Mouse (Mus musculus): Measurements from ENCODE around the gene Spry2.

Gene Spry2

DNA sequence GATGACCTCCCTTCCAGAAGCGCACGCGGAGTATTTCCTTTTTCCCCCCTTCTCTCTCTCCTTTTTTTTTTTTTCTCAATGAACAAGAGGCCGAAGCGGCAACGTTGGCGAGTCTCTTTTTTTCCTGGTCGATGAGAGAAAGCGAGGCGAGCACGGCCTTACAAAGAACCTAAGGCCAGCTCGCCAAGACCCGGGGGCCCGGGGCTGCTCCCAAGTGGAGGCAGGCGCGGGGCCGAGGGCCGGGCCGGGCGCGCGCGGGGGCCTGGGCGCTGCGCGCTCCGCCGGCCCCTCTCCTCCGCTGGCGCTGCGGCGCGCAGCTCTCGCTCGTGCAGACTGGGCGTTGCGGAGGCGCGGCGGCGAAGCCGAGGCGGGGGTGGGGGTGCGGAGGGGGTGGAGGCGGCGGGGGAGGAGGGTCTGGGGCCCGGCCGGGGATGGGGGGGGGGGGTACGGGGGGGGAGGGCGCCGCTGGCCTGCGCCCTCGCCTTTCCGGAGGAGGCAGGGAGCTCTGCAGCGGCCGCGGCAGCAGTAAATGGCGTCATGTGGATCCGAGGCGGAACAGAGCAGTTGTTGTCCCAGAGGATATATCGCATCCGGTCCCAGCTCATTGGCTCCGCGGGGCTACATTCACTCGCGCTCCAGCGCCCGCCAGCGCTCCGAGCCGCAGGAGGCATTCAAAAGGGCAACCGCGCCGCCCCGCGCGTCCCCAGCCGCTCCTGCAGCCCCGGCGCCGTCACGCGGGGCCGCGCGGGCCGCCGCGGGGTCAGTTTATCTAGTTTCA, at the start of gene Spry2:
Gene Spry2 (minus strand): TSS at position 29 of the 778 bp plus-strand sequence.
- in situ Hi-C loops (cut with MboI, MseI) = loop anchor here (25.0 kb wide), 1 partner anchor 1385 kb away; the partner anchor contains the start of gene Rnf219

DNA sequence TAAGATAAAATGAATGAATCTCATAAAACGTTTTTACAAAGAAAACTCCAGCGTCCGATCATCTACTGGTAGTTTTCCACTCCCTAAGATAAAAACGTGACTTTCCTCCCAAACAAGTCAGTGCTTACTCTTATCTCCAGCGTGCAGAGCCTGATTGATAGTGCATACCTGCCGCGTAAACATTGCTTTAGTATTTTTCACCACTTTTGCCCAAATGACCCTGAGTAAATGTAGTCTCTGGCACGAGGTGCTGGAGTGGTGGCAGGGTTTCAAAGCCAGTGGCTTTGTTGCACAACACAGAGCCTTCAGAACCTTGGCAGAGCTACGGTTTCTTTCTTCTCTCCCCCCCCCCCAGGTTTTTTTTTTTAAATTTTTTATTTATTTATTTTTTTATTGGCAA, 44.7 kb upstream of the Spry2 start:
- in situ Hi-C loops (cut with MboI, MseI) = no loop called here

DNA sequence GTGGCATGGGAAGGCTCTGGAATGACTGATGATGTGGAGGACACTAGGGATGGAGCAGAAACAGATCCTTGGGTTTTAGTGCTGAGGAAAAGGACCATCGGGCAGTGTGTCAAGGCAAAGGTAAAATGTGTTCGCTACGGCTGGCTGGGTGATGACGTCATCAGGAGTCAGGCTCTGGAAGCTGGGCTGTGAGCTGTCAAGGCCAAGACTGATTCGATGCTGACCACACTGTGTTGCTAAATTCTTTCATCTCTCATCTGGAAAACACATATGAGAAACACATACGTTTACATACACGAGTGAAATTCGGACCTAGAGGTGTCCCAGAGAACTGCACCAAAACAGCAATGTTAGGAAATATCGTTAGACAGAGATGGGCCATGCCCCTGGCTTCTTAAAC, 30.1 kb upstream of the Spry2 start:
- in situ Hi-C loops (cut with MboI, MseI) = no loop called here

GRCm38 (mm10) chr14:105925305-105925704, 28.7 kb upstream of the Spry2 start:
- in situ Hi-C loops (cut with MboI, MseI) = no loop called here

- in situ Hi-C loops (cut with MboI, MseI) = no loop called here
Measured at GRCm38 (mm10) chr14:105924712-105925111, 28.1 kb upstream of the Spry2 start.

DNA sequence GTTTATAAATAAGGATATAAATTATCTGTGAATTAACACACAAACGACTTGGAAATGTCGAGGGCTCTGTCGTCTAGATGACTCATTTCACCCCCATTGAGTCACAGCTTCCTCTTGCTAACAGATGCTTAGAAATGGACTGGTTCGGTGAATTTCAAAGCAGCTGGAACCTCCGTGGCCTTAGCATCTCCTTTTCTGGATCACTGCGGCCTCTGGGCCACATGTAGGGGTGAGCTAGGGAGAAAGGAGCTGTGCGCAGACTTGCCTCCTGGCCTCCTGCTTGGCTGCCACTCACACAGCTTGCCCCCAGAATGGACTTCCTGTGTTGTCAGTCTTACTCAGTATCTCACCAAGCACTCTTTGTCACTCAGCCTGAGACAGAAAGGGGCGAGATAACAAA, 26.3 kb upstream of the Spry2 start:
- in situ Hi-C loops (cut with MboI, MseI) = no loop called here

DNA sequence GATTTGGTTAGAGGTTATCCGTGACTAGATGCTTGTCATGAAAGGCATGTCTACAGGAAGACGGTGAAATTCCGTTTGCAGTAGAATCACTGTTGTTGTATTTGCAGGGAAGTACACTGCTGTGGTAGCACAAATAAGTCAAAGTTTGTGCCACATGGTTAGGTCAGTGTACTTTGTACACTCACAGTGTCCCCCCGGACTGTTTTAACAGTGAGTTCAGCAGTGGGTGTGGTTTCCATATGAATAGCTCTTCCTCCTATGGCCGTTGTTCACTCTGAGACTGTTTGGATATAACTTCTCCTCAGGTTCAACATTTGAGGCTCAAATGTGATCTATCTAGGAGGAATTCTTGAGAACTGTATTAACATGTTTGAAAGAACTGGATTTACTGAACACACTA, 25.8 kb upstream of the Spry2 start:
- in situ Hi-C loops (cut with MboI, MseI) = no loop called here

- in situ Hi-C loops (cut with MboI, MseI) = no loop called here
Measured at GRCm38 (mm10) chr14:105921217-105921695, 24.6 kb upstream of the Spry2 start.

DNA sequence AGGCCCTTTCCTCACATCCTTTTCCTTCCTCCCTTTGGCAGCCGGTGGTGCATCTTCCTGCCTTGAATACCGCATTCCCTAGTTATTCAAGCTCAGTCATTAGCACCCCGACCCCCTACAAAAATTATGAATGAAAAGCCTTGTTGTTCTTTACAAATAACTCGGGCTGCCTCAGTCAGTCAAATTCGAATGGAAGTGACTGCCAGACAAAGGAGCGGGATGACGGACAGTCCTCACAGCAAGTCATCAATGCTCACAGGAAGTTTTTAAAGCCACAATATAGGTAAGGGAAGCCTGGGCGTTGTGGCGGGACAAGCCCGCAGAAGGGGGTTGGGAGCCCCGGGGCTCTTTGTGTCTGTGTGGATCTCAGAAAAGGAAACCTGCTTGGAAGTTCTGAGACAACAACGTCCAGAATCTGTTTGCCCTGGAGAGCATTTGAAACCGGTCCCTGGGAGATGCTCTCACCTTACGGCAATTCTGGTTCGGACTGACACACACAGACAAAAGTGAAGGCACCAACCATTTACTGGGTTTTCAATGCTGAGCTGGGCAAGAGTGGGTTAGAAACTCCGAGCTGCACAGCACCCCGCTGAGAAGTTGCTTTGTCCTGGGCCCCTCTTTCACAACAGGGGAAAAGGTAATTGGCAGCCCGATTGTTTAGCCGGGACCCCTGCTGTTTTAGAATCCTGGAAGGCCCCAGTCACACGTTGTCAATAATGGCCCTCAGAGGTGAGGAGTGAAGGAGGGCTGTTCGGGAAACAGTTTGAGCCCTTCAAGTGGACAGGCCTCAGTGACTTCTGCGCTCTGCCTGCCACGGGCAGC, 24.0 kb upstream of the Spry2 start:
- in situ Hi-C loops (cut with MboI, MseI) = no loop called here

DNA sequence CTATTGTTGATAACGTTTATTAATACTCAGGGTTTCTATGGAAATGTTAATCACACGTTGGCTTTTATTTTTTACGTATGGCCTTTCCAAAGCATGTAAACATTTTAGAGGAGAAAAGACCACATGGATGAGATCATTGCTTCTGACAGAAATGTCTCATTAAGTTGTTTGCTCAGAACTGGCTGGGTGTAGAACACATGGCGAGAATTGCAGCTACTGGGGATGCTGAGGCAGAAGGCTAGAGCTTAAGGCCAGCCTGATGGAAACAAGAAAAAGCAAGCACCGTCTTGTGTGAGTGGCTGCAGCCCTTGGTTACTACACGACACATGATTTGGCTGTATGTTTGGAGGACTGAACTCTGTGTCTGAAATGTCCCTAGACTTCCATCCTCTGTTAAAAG, 10.6 kb upstream of the Spry2 start:
- in situ Hi-C loops (cut with MboI, MseI) = loop anchor here (5.0 to 10.0 kb wide), 2 partner anchors 100 to 512 kb away; no protein-coding TSS in a partner anchor

GRCm38 (mm10) chr14:105905935-105906334, 9.3 kb upstream of the Spry2 start:
- in situ Hi-C loops (cut with MboI, MseI) = loop anchor here (5.0 to 10.0 kb wide), 2 partner anchors 101 to 511 kb away; no protein-coding TSS in a partner anchor

- in situ Hi-C loops (cut with MboI, MseI) = loop anchor here (5.0 to 10.0 kb wide), 2 partner anchors 102 to 511 kb away; no protein-coding TSS in a partner anchor
Measured at GRCm38 (mm10) chr14:105905509-105905908, 8.9 kb upstream of the Spry2 start.

DNA sequence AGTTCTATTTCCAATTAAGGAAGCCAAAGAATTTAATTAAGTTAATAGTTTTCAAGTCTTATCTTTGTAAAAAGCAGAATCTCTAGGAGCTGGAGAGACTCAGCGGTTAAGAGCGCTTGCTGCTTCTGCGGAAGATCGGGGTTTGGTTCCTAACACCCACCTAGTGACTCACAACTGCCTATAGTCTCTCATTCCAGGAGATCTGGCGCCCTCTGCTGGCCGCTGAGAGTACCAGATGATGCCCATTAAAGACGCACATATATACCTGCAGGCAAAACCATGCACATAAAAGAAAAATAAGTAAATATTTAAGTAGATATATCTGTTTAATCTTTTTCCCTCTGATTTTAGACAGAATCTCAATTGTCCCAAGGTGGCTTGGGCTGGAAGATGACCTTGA, 6.2 kb upstream of the Spry2 start:
- in situ Hi-C loops (cut with MboI, MseI) = loop anchor here (10.0 kb wide), 1 partner anchor 508 kb away; no protein-coding TSS in a partner anchor

DNA sequence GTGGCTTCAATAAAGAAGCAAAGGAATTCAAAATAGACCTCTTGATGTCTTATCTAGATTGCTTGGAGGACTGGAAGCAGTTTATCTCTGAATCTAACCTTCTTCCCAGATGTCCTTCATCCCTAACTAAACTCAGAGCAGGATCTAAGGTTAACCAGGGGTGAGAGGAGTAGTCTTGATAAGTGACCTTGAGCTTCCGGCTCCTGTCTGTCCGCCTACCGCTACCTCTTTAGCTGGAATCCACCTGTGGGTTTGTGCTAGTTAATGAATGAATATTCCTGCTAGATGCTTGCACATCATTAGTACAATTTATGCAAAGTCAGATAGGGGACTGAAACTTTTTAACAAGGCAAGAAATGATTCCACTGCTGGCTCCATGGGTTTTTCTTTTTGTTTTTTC, 4.2 kb upstream of the Spry2 start:
- in situ Hi-C loops (cut with MboI, MseI) = loop anchor here (10.0 kb wide), 1 partner anchor 506 kb away; no protein-coding TSS in a partner anchor

DNA sequence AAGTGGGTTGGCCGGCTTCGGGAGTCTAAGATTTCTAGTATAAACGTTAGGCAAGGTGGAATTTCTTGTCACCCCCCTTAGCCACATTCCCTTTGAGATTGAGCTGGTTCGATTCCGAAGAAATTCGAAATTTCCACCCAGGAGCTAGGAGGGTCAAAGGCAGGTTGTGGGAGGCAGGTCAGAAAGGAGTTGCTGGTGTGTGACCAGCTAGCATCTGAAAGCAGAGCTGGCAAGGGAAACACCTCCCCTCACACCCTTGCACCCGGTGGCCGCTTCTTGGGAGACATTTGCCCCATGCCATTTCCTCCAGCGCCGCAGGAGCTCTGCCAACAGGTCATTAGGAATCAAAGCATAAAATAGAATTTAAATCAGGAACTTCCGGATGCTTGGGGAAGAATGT, 2.5 kb upstream of the Spry2 start:
- in situ Hi-C loops (cut with MboI, MseI) = loop anchor here (25.0 kb wide), 1 partner anchor 1387 kb away; the partner anchor contains the start of gene Rnf219

GRCm38 (mm10) chr14:105898266-105899111, 1.9 kb upstream of the Spry2 start:
- in situ Hi-C loops (cut with MboI, MseI) = loop anchor here (25.0 kb wide), 1 partner anchor 1386 kb away; the partner anchor contains the start of gene Rnf219

GRCm38 (mm10) chr14:105897569-105898101, 1.0 kb upstream of the Spry2 start:
- in situ Hi-C loops (cut with MboI, MseI) = loop anchor here (25.0 kb wide), 1 partner anchor 1385 kb away; the partner anchor contains the start of gene Rnf219

DNA sequence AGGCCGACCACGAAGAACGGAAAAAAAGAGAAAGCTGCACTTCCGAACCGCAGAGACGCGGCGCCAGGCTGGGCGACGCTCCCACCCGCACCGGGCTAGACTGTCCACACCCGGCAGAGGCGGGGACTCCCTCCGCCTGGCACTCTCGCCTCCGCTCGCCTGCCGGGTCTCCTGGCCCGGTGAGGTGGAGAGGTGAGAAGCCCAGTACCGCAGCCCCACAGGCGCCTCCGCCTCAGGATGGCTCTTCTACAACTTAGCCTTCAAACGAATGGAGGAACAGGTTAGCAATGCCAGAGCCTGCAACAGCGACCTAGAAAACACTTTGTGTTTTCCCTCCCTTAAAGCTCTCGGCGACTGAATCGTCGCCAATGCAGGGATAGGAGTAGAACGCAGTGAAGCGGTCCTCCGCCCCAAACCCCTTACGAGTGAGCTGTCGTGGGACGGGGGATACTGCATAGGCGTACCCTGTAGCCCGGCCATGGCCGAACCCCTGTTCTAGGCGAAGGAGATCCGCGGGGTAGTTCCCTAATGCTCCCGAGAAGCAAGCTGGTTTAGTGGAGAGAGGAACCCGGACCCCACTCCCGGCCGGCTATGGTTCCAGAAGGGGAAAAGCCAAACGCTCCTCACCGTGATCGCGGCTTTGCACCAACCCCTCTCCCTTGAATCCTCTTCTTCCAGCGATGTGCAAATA, 513 bp downstream of the Spry2 start:
- in situ Hi-C loops (cut with MboI, MseI) = loop anchor here (25.0 kb wide), 1 partner anchor 1384 kb away; the partner anchor contains the start of gene Rnf219

GRCm38 (mm10) chr14:105894971-105895873, 1.4 kb downstream of the Spry2 start:
- in situ Hi-C loops (cut with MboI, MseI) = loop anchor here (25.0 kb wide), 1 partner anchor 1383 kb away; the partner anchor contains the start of gene Rnf219

All from T-helper 2 cell (primary cell).